Mouse (Mus musculus) lung, adult 2 months (tissue): Measurements from ENCODE around the gene Lrch2. TPM values are rescaled to one million over a fixed set of nuclear protein-coding genes. Genes with fewer than 3 reads are reported as not detected.

Experiments
- DNase-seq: peaks from one replicate; pipeline ENCODE4 v3.0.0; 2022
- H3K4me1 ChIP-seq: fragments of 200-500 bp; 2 replicates; pipeline ENCODE4 v1.6.1; 2011; ENCODE audit warnings: low read length; ENCODE audit not compliant: control insufficient read depth, insufficient read depth
- H3K4me3 ChIP-seq: fragments of 200-500 bp; replicated peaks from 2 replicates; pipeline ENCODE3; 2011; ENCODE audit warnings: low read depth, mild to moderate bottlenecking, control low read depth, low read length; ENCODE audit errors: extremely low read depth
- CTCF ChIP-seq: fragments of 200-500 bp; IDR thresholded peaks from 2 replicates; pipeline ENCODE4 v1.5.1; 2011; ENCODE audit warnings: mild to moderate bottlenecking, low read length, control low read depth; ENCODE audit not compliant: insufficient read depth
- POLR2A ChIP-seq: fragments of 200-500 bp; IDR thresholded peaks from 2 replicates; pipeline ENCODE4 v1.6.1; 2011; ENCODE audit warnings: low read depth, mild to moderate bottlenecking, control low read depth, low read length, borderline replicate concordance; ENCODE audit errors: extremely low read depth
- WGBS: fragments of 180-500 bp; shearing (Covaris S2); methylation state at CpG from one replicate; pipeline ENCODE4 v1.1.7; 2018; 5-methylcytosine and 5-hydroxymethylcytosine counted together
- polyA plus RNA-seq: library from polyadenylated mRNA; depleted of rRNA; stranded (reverse); fragments of >200 nt; gene quantifications from 2 replicates; pipeline ENCODE4 v1.2.3, GENCODE M21; 2012; rRNA removed

The Lrch2 gene
- polyA plus RNA-seq, 1 experiment, result 0.37 TPM

DNA sequence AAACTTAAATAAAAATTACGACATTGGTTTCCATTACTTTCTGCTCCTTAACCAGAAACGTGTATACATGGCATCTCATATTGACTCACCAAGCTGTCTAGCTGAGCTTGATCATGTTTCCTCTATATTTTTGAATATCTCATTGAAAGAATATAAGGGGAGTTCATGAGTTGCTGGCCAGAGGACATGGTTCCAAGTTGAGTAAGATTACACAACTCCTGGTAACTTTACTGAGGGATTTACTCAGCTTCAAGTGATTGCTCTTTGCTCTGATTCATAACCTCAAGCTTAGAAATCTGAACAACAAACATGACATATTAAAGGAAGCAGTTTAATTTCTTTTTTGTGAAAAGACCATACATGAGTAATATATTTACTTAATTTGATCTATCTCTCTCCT lies 118.5 kb downstream of the Lrch2 start:
- TF ChIP-seq CTCF (no peak), POLR2A (no peak)
- Histone ChIP-seq H3K4me3 (no peak overlapping the region), H3K4me1 (no peaks in the 10 kb centered on the region)
- 68% methylated on average over 2 of the region's 2 CpGs for WGBS
- no peak for DNase-seq

DNA sequence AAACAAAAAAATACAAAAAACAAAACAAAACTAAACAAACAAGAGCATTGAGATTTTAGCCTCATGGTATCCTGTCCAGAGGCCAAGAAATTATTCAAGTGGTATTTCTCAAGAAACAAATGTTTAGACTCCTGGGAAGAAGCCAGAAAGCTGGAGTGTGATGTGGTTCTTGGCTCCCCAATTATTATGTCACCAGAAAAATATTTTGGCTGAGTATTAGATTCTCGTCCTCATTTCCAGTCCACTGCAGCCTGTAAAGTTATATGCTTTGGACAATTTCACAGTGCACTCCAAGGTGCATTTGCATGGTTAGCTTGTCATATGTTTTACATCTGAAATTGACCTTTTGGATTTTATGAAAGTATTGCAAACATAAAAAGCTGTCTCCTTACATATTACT lies 124.1 kb downstream of the Lrch2 start:
- DNase-seq, result peak; percentile 2
- WGBS, result 34% methylated on average over 1 of the region's 1 CpGs
- H3K4me3 ChIP-seq, result no peak overlapping the region
- TF ChIP-seq POLR2A, result no peak
- TF ChIP-seq CTCF, result no peak
- no peaks in the 10 kb centered on the region for H3K4me1 ChIP-seq

DNA sequence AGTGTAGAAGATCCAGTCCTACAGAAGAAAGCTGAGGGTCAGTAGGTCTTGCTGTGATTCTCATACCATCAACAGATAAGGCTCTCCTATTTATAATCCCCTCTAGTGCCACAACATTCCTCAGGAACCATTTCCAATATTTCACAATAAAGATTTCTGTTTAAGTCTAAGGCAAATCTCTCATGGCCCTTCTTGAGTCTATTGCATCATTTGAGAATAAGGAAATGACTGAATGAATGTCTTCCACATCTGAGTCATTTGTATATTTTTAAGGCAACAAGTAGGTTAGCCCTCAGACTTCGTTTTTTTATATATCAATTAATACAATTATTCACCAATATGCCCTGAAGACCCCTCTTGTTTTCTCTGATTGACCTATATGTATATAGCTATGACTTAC lies 124.8 kb downstream of the Lrch2 start, which contains the start of gene Il13ra2:
Gene Il13ra2 (minus strand): TSS at position 64 of the 400 bp plus-strand sequence.
- no peak within 1 kb of the TSS for H3K4me3 ChIP-seq
- no peaks in the 10 kb centered on the region for H3K4me1 ChIP-seq
- 20% methylated on average over 1 of the region's 1 CpGs for WGBS
- TF ChIP-seq CTCF, result no peak
- DNase-seq, result no peak

Other genes starting within 250 kb of the Lrch2 start
- not detected in 2 replicates for gene Il13ra2, start 124.9 kb downstream of the Lrch2 start, polyA plus RNA-seq
- gene Vmn1r239-ps, start 100.4 kb downstream of the Lrch2 start, polyA plus RNA-seq, result not detected in 2 replicates
- gene Gm15128, start 211.9 kb upstream of the Lrch2 start, polyA plus RNA-seq, result not detected in 2 replicates